Mouse (Mus musculus): ENCODE data around the gene Zbtb38.

- TF ChIP-seq CTCF (conservative IDR thresholded peaks at IDR 0.05; ENCODE audit: low read length) (no peak), POU5F1 (IDR thresholded peaks at IDR 0.05; ENCODE audit: borderline replicate concordance, low read length) (no peak), NANOG (IDR thresholded peaks at IDR 0.05; ENCODE audit: borderline replicate concordance, low read length) (no peak)
Measured at GRCm38 (mm10) chr9:96650807-96651206, 101.8 kb downstream of the Zbtb38 start.

All from E14TG2a.4 (cell line).